Mouse (Mus musculus) MEL (cell line): ENCODE measurements around the gene Lnpk. TPM values are rescaled to one million over a fixed set of nuclear protein-coding genes. Genes with fewer than 3 reads are reported as not detected.

Experiments
- DNase-seq: peaks from one replicate; pipeline ENCODE4 v3.0.0; 2011; ENCODE audit warnings: low read depth, low spot score
- H3K27ac ChIP-seq: 2 replicates; pipeline ENCODE4 v1.5.1; 2012; ENCODE audit warnings: low read depth, mild to moderate bottlenecking, control low read depth, low read length, moderate library complexity; ENCODE audit not compliant: control insufficient read depth
- H3K27me3 ChIP-seq, 2 experiments: fragments of 150-350 bp in 1 of 2; sonication (generic) in 1 of 2; 2 replicates each; pipeline ENCODE4 v1.6.1; 2012; ENCODE audit warnings: low read length in 2 of 2, mild to moderate bottlenecking in 2 of 2, improper control_type of control experiment in 1 of 2, moderate library complexity in 1 of 2; ENCODE audit not compliant: insufficient read depth in 2 of 2, control insufficient read depth in 1 of 2
- H3K36me3 ChIP-seq, 2 experiments: 2 replicates each; pipeline ENCODE4 v1.6.1; 2012 to 2014; ENCODE audit warnings: low read length in 2 of 2, improper control_type of control experiment in 1 of 2, inconsistent platforms in 1 of 2, mild to moderate bottlenecking in 1 of 2; ENCODE audit not compliant: insufficient read depth in 2 of 2, control insufficient read depth in 1 of 2
- H3K4me1 ChIP-seq, 2 experiments: fragments of 150-350 bp in 1 of 2; sonication (generic) in 1 of 2; 2 replicates each; pipeline ENCODE4 v1.6.1; 2012; ENCODE audit warnings: low read length in 2 of 2, improper control_type of control experiment in 1 of 2, mild to moderate bottlenecking in 1 of 2; ENCODE audit not compliant: insufficient read depth in 2 of 2, control insufficient read depth in 1 of 2
- H3K4me3 ChIP-seq, 2 experiments: fragments of 150-350 bp in 1 of 2; sonication (generic) in 1 of 2; 2 replicates each; pipeline ENCODE4 v1.5.1; 2012; ENCODE audit warnings: low read depth in 2 of 2, low read length in 2 of 2, mild to moderate bottlenecking in 2 of 2, moderate library complexity in 2 of 2, control low read depth in 1 of 2, improper control_type of control experiment in 1 of 2; ENCODE audit not compliant: control insufficient read depth in 1 of 2, insufficient read depth in 1 of 2
- H3K79me2 ChIP-seq: 2 replicates; pipeline ENCODE4 v1.6.1; 2012; ENCODE audit warnings: mild to moderate bottlenecking, low read length, moderate library complexity; ENCODE audit not compliant: control insufficient read depth, poor library complexity, insufficient read depth
- H3K9ac ChIP-seq: 2 replicates; pipeline ENCODE4 v1.6.1; 2012; ENCODE audit warnings: low read depth, mild to moderate bottlenecking, control low read depth, low read length, moderate library complexity; ENCODE audit not compliant: control insufficient read depth, poor library complexity, severe bottlenecking
- H3K9me3 ChIP-seq: fragments of 150-350 bp; sonication (generic); replicated peaks from 2 replicates; pipeline ENCODE4 v1.6.1; 2012; ENCODE audit warnings: mild to moderate bottlenecking, low read length, improper control_type of control experiment, moderate library complexity; ENCODE audit not compliant: insufficient read depth
- BHLHE40 ChIP-seq: IDR thresholded peaks from 2 replicates; pipeline ENCODE4 v1.6.1; 2012; ENCODE audit warnings: low read depth, mild to moderate bottlenecking, inconsistent platforms, low read length, improper control_type of control experiment, borderline replicate concordance
- CHD2 ChIP-seq: IDR thresholded peaks from 2 replicates; pipeline ENCODE4 v1.6.1; 2011; ENCODE audit warnings: low read length, improper control_type of control experiment
- E2F4 ChIP-seq: IDR thresholded peaks from 2 replicates; pipeline ENCODE4 v1.6.1; 2011; ENCODE audit warnings: low read depth, low read length, improper control_type of control experiment, borderline replicate concordance
- ELF1 ChIP-seq: IDR thresholded peaks from 2 replicates; pipeline ENCODE4 v1.6.1; 2014; ENCODE audit warnings: low read depth, mild to moderate bottlenecking, inconsistent platforms, low read length, improper control_type of control experiment, moderate library complexity
- EP300 ChIP-seq, 2 experiments: IDR thresholded peaks; 2 replicates each; pipeline ENCODE4 v1.6.1; 2011; ENCODE audit warnings: improper control_type of control experiment in 2 of 2, low read length in 2 of 2, low read depth in 1 of 2, mild to moderate bottlenecking in 1 of 2
- ETS1 ChIP-seq: IDR thresholded peaks from 2 replicates; pipeline ENCODE4 v1.6.1; 2012; ENCODE audit warnings: low read depth, mild to moderate bottlenecking, inconsistent platforms, low read length, improper control_type of control experiment, moderate library complexity
- GABPA ChIP-seq: IDR thresholded peaks from 2 replicates; pipeline ENCODE4 v1.6.1; 2012; ENCODE audit warnings: low read depth, mild to moderate bottlenecking, inconsistent platforms, low read length, improper control_type of control experiment, moderate library complexity
- GATA1 ChIP-seq: IDR thresholded peaks from 2 replicates; pipeline ENCODE4 v1.6.1; 2011; ENCODE audit warnings: low read depth, low read length, improper control_type of control experiment
- KAT2A ChIP-seq: conservative IDR thresholded peaks from 2 replicates; pipeline ENCODE4 v1.6.1; 2012; ENCODE audit warnings: low read depth, low read length, improper control_type of control experiment, inconsistent platforms
- MAX ChIP-seq: IDR thresholded peaks from 2 replicates; pipeline ENCODE4 v1.6.1; 2011; ENCODE audit warnings: low read length, improper control_type of control experiment
- MEF2A ChIP-seq: IDR thresholded peaks from 2 replicates; pipeline ENCODE4 v1.6.1; 2014; ENCODE audit warnings: low read depth, mild to moderate bottlenecking, inconsistent platforms, low read length, improper control_type of control experiment; ENCODE audit not compliant: poor library complexity, insufficient replicate concordance, severe bottlenecking; ENCODE audit errors: extremely low read depth
- MXI1 ChIP-seq: IDR thresholded peaks from 2 replicates; pipeline ENCODE4 v1.6.1; 2011; ENCODE audit warnings: mild to moderate bottlenecking, low read depth, low read length, improper control_type of control experiment
- MYB ChIP-seq: IDR thresholded peaks from 2 replicates; pipeline ENCODE4 v1.6.1; 2011; ENCODE audit warnings: mild to moderate bottlenecking, low read depth, low read length, improper control_type of control experiment
- MYC ChIP-seq: IDR thresholded peaks from 2 replicates; pipeline ENCODE4 v1.6.1; 2011; ENCODE audit warnings: low read depth, mild to moderate bottlenecking, low read length, improper control_type of control experiment, moderate library complexity
- POLR2AphosphoS2 ChIP-seq: IDR thresholded peaks from 2 replicates; pipeline ENCODE4 v1.6.1; 2011; ENCODE audit warnings: low read length, improper control_type of control experiment
- UBTF ChIP-seq: IDR thresholded peaks from 2 replicates; pipeline ENCODE4 v1.6.1; 2012; ENCODE audit warnings: low read depth, mild to moderate bottlenecking, inconsistent platforms, low read length, improper control_type of control experiment, moderate library complexity, borderline replicate concordance; ENCODE audit not compliant: insufficient read depth
- USF1 ChIP-seq: IDR thresholded peaks from 2 replicates; pipeline ENCODE4 v1.6.1; 2014; ENCODE audit warnings: low read depth, mild to moderate bottlenecking, inconsistent platforms, low read length, improper control_type of control experiment, moderate library complexity
- ZC3H11A ChIP-seq: IDR thresholded peaks from 2 replicates; pipeline ENCODE4 v1.6.1; 2012; ENCODE audit warnings: low read depth, mild to moderate bottlenecking, inconsistent platforms, low read length, improper control_type of control experiment
- ZKSCAN1 ChIP-seq: IDR thresholded peaks from 2 replicates; pipeline ENCODE4 v1.6.1; 2012; ENCODE audit warnings: low read depth, mild to moderate bottlenecking, inconsistent platforms, low read length, improper control_type of control experiment, moderate library complexity
- polyA plus RNA-seq, 2 experiments: library from polyadenylated mRNA; stranded (reverse) in 1 of 2; unstranded in 1 of 2; fragments of >175 nt in 1 of 2; fragments of >200 nt in 1 of 2; gene quantifications; 2 replicates each; pipeline versions ENCODE4 v1.2.1 to v1.2.4; 2012; ENCODE audit warnings: low replicate concordance in 2 of 2, low read depth in 1 of 2; ENCODE audit not compliant: insufficient read length in 2 of 2, insufficient read depth in 1 of 2, missing spikeins in 1 of 2
- total RNA-seq: library from RNA; depleted of rRNA; stranded (reverse); fragments of 300-350 nt; gene quantifications from 2 replicates; pipeline ENCODE4 v1.2.3, GENCODE M21; 2012

Gene Lnpk
- total and polyA plus RNA-seq, 3 experiments, result 35.5 to 36.1 TPM; not detected in 1

DNA sequence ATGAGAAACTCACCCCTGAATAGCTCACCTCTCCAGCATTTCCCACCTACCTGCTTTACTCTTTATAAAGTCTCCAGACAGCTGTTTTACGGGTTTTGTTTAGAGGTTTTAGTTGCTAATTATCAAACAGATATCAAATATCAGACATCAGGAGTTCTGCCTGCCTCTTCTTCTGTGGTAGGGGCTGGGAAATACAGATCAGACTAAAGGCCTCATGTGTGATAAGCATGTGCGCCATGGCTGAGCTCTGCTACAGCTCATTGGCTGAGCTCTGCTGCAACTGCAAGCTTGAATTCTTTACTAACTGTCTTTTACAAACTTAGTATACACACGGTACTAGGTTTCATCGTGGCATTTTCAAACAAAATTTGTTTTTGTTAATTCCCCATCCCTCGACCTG lies 23.2 kb upstream of the Lnpk start:
- Histone ChIP-seq H3K36me3 (peaks cover 0 to 29% of the 10 kb centered on the region in 2 experiments; a peak in 2 of 4 replicates), H3K79me2 (no peaks in the 10 kb centered on the region), H3K27me3 (no peaks in the 10 kb centered on the region), H3K9me3 (no peaks in the 10 kb centered on the region), H3K27ac (peak overlapping the region; percentile 78), H3K4me1 (peaks cover 18 to 23% of the 10 kb centered on the region in 2 experiments), H3K4me3 (no peak overlapping the region), H3K9ac (peak overlapping the region; percentile 27; the same call in 1 of the 2 replicates)
- TF ChIP-seq GABPA (no peak), MYC (peak; percentile 83), ETS1 (peak; percentile 51; the same call in 1 of the 2 replicates), EP300 (IDR thresholded peaks at IDR 0.05; ENCODE audit: low read depth in 1 of 2, low read length in 2 of 2) (peak in 1 of 2 experiments; percentile 69; a peak in 2 of 4 replicates), GATA1 (peak; percentile 67), POLR2AphosphoS2 (no peak), KAT2A (0 out of 2 replicates have a peak, but pooled peaks have one; percentile 16), MYB (no peak), MAX (peak; percentile 91), ELF1 (no peak)
- DNase-seq, result peak; percentile 69

GRCm38 (mm10) chr2:74597169-74597568 lies 17.9 kb upstream of the Lnpk start:
- no peak for DNase-seq
- H3K36me3 ChIP-seq, result peaks cover 0 to 12% of the 10 kb centered on the region in 2 experiments; a peak in 2 of 4 replicates
- no peaks in the 10 kb centered on the region for H3K27me3 ChIP-seq
- peaks cover under 1 to 6% of the 10 kb centered on the region in 2 experiments; a peak in 3 of 4 replicates for H3K4me1 ChIP-seq
- no peaks in the 10 kb centered on the region for H3K79me2 ChIP-seq
- H3K9ac ChIP-seq, result no peak overlapping the region
- no peaks in the 10 kb centered on the region for H3K9me3 ChIP-seq
- TF ChIP-seq UBTF, result no peak
- TF ChIP-seq BHLHE40, result no peak
- TF ChIP-seq MYB, result no peak
- TF ChIP-seq MEF2A, result no peak
- TF ChIP-seq ZC3H11A, result no peak
- no peak for TF ChIP-seq ZKSCAN1
- no peak for TF ChIP-seq ETS1
- TF ChIP-seq CHD2, result no peak
- TF ChIP-seq USF1, result no peak
- no peak for TF ChIP-seq E2F4
- TF ChIP-seq KAT2A, result no peak
- TF ChIP-seq MXI1, result no peak
- TF ChIP-seq, all 39 proteins: peak for 0
- H3K27ac ChIP-seq, result no peak overlapping the region
- no peak overlapping the region for H3K4me3 ChIP-seq
